Mouse (Mus musculus) urinary bladder, postnatal 25 days (tissue): ENCODE measurements around the gene Arcn1.
"Not testable (repeated sequence)": the region's sequence is repeated elsewhere in the genome, so short reads cannot be mapped to it uniquely, and the experiment has no call there.

Experiments
- DNase-seq: peaks from one replicate; pipeline ENCODE4 v3.0.0; 2022; ENCODE audit warnings: low spot score

Arcn1 gene

GRCm38 (mm10) chr9:44767101-44768028 is at the start of gene Arcn1, which contains the start of gene Ift46:
Gene Arcn1, minus strand, starts transcription at chr9:44767845.
Gene Ift46, plus strand, starts transcription at chr9:44767908.
- DNase-seq, result peak; percentile 74

- no peak for DNase-seq
These were observed 46.5 kb upstream of the Arcn1 start for GRCm38 (mm10) chr9:44814179-44814578.

- DNase-seq, result no peak
These were observed 42.7 kb upstream of the Arcn1 start for GRCm38 (mm10) chr9:44810316-44810715.

GRCm38 (mm10) chr9:44807778-44808177 is 40.1 kb upstream of the Arcn1 start:
- no peak for DNase-seq

GRCm38 (mm10) chr9:44807141-44807540 is 39.5 kb upstream of the Arcn1 start:
- DNase-seq, result no peak

- DNase-seq, result no peak
These were observed 37.9 kb upstream of the Arcn1 start for GRCm38 (mm10) chr9:44805536-44805935.

- DNase-seq, result no peak
These were observed 37.0 kb upstream of the Arcn1 start for GRCm38 (mm10) chr9:44804678-44805077.

- DNase-seq, result no peak
These were observed 35.3 kb upstream of the Arcn1 start, which contains the start of gene Ttc36 for GRCm38 (mm10) chr9:44802808-44803450. Gene Ttc36, minus strand, starts transcription at chr9:44803072.

GRCm38 (mm10) chr9:44801669-44802068 is 34.0 kb upstream of the Arcn1 start:
- DNase-seq, result no peak

- DNase-seq, result no peak
These were observed 32.3 kb upstream of the Arcn1 start for GRCm38 (mm10) chr9:44799958-44800324.

- peak; percentile 76 for DNase-seq
These were observed 31.7 kb upstream of the Arcn1 start, which contains the start of gene Tmem25 for GRCm38 (mm10) chr9:44799102-44799957. Gene Tmem25, minus strand, starts transcription at chr9:44799307.

GRCm38 (mm10) chr9:44798298-44798697 is 30.7 kb upstream of the Arcn1 start:
- DNase-seq, result no peak

GRCm38 (mm10) chr9:44792842-44793241 is 25.2 kb upstream of the Arcn1 start:
- no peak for DNase-seq

GRCm38 (mm10) chr9:44772750-44773651 is 5.4 kb upstream of the Arcn1 start:
- peak; percentile 85 for DNase-seq

- no peak for DNase-seq
These were observed 4.7 kb upstream of the Arcn1 start for GRCm38 (mm10) chr9:44772392-44772749.

- no peak for DNase-seq
These were observed 3.7 kb upstream of the Arcn1 start for GRCm38 (mm10) chr9:44771376-44771775.

GRCm38 (mm10) chr9:44768029-44768394 is 367 bp upstream of the Arcn1 start:
- not testable (repeated sequence) for DNase-seq

- no peak for DNase-seq
These were observed 6.8 kb downstream of the Arcn1 start for GRCm38 (mm10) chr9:44760873-44761272.

- no peak for DNase-seq
These were observed 19.2 kb downstream of the Arcn1 start for GRCm38 (mm10) chr9:44748473-44748872.

GRCm38 (mm10) chr9:44747341-44747740 is 20.3 kb downstream of the Arcn1 start:
- DNase-seq, result no peak

GRCm38 (mm10) chr9:44746666-44747065 is 21.0 kb downstream of the Arcn1 start:
- no peak for DNase-seq
